Mouse (Mus musculus): ENCODE results near the gene Celf1. TPM values are rescaled to one million over a fixed set of nuclear protein-coding genes. Genes with fewer than 3 reads are reported as not detected.
A peak's percentile ranks its signal among the peaks of the same experiment; 100 is the strongest.

Celf1 gene
- polyA plus RNA-seq, 1 experiment from 2014 or later = 94.7 TPM

DNA sequence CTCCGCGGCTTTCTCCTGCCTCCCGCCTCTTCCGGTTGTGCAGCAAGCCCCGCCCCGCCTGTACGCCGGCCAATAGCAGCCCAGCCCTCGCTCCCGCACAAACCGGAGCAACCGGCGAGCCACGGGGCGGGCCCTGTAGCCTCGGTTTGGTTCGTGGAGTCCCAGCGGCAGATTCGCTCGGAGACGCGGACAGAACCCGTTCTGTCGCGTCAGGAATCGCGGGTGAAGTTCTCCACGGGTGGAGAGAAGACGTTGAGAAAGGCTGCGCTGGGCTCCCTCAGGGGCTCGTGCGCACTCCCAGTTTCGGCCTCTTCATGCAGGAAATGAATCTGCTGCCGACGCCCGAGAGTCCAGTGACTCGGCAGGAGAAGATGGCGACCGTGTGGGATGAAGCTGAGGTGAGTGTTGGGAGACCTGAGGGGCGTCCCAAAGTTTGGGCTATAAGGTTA lies 113.8 kb downstream of the Celf1 start, which contains the start of gene Psmc3:
Psmc3 (plus strand) TSS at position 76 of the 449 bp plus-strand sequence.
- under 1% methylated on average over 40 of the region's 40 CpGs for WGBS
- H3K36me3 ChIP-seq = peaks cover 36% of the 10 kb centered on the region
- peak within 1 kb of the TSS; percentile 77 for H3K9ac ChIP-seq
- H3K4me3 ChIP-seq = peak within 1 kb of the TSS; percentile 87
- peak; percentile 99 for ATAC-seq (ENCODE audit: low FRiP score, low read depth)
- H3K4me1 ChIP-seq (replicated peaks) = peaks cover 15% of the 10 kb centered on the region
- H3K4me2 ChIP-seq = peak within 1 kb of the TSS; percentile 94
- H3K9me3 ChIP-seq = no peaks in the 10 kb centered on the region
- H3K27me3 ChIP-seq = no peaks in the 10 kb centered on the region
- peak within 1 kb of the TSS; percentile 95 for H3K27ac ChIP-seq (replicated peaks)

DNA sequence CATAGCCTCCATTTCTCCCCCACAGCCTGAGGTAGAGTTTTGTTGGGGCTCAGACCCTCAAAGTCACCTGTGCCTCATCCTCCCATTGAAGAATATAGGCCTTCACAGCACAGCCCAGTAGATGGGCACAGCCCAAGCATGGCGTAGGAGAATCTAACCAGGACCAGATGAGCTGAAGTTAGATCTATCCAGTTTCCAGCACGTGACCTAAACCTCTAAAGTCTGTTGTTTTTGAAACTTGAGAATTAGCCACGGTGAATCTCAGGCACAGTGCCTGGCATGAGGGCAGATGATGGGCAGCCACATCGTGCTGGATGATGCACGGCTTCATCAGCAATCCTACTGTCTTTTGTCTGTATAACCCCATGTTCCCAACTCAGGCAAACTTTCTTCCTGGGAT lies 118.3 kb downstream of the Celf1 start:
- Histone ChIP-seq H3K4me2 (no peak overlapping the region), H3K36me3 (peaks cover 67% of the 10 kb centered on the region), H3K4me1 (replicated peaks) (peaks cover 12% of the 10 kb centered on the region), H3K27me3 (no peaks in the 10 kb centered on the region), H3K27ac (replicated peaks) (no peak overlapping the region), H3K4me3 (no peak overlapping the region), H3K9ac (no peak overlapping the region), H3K9me3 (no peaks in the 10 kb centered on the region)
- 96% methylated on average over 5 of the region's 5 CpGs for WGBS
- ATAC-seq (ENCODE audit: low FRiP score, low read depth) = no peak

DNA sequence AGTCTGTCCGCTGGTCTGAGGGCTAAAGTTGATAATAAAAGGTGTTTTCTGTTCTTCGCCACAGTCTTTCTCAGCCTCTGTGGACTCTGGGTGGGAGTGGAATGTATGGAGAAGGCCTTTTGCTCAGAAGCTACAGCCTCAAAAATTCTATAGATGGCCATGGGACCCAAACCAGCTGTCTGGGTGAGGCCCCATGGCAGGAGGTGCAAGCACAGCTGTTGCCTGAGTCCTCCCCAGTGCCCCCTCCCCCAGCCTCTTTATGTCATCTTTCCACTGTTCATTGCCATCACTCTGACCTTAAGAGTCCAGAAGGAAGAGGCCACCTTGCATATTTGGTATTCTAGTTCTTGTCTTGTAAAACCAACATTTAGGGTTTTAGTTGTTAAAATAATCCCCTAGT lies 119.2 kb downstream of the Celf1 start:
- peaks cover 12% of the 10 kb centered on the region for H3K4me1 ChIP-seq (replicated peaks)
- H3K27ac ChIP-seq (replicated peaks) = no peak overlapping the region
- H3K9me3 ChIP-seq = no peaks in the 10 kb centered on the region
- no peak for ATAC-seq (ENCODE audit: low FRiP score, low read depth)
- no peak overlapping the region for H3K9ac ChIP-seq
- no peak overlapping the region for H3K4me2 ChIP-seq
- H3K36me3 ChIP-seq = peaks cover 75% of the 10 kb centered on the region
- H3K4me3 ChIP-seq = no peak overlapping the region
- WGBS = 98% methylated on average over 2 of the region's 2 CpGs
- no peaks in the 10 kb centered on the region for H3K27me3 ChIP-seq

DNA sequence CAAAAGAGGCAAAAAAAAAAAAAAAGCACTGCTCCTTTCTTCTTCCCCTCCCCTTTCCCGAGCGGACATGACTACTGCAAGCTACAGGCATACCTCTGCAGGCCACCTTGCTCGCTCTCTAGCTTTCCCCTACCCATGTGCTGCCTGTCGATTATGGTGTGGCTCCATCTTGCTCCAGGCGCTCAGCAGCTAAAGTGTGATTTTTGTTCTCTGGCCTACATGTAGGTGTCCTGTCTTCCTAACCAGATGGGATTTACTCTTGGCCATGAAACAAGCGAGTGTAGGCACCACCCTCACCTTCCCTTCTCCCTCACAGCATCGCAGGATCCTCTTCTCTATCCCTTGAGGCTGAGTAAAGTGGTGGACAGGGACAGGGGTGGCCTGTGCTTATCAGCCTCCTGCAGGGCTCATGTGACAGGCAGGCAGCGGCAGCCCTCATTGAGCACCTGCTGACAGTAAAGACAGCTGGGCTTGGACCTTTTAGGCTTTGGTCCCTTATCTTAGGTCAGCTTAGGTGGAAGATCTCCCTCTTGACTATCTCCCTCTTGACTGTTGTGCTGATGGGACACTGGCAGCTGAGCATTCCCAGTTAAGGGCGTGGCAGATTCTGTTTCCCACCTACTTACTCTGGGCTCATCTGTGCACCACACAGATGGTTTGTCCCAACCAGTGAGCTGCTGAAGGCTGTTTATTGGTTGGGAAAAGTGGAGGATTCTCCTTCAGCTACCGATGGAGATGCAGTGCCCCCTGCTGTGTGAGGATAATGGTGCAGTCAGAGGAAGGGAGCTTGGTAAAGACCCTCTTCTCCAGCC lies 120.6 kb downstream of the Celf1 start:
- H3K27me3 ChIP-seq = no peaks in the 10 kb centered on the region
- H3K36me3 ChIP-seq = peaks cover 76% of the 10 kb centered on the region
- no peak overlapping the region for H3K4me3 ChIP-seq
- WGBS = 81% methylated on average over 10 of the region's 10 CpGs
- peaks cover 5% of the 10 kb centered on the region for H3K4me1 ChIP-seq (replicated peaks)
- H3K9ac ChIP-seq = no peak overlapping the region
- peak; percentile 12; the same call in 1 of the 2 replicates for ATAC-seq (ENCODE audit: low FRiP score, low read depth)
- H3K4me2 ChIP-seq = no peak overlapping the region
- H3K27ac ChIP-seq (replicated peaks) = no peak overlapping the region
- H3K9me3 ChIP-seq = no peaks in the 10 kb centered on the region

DNA sequence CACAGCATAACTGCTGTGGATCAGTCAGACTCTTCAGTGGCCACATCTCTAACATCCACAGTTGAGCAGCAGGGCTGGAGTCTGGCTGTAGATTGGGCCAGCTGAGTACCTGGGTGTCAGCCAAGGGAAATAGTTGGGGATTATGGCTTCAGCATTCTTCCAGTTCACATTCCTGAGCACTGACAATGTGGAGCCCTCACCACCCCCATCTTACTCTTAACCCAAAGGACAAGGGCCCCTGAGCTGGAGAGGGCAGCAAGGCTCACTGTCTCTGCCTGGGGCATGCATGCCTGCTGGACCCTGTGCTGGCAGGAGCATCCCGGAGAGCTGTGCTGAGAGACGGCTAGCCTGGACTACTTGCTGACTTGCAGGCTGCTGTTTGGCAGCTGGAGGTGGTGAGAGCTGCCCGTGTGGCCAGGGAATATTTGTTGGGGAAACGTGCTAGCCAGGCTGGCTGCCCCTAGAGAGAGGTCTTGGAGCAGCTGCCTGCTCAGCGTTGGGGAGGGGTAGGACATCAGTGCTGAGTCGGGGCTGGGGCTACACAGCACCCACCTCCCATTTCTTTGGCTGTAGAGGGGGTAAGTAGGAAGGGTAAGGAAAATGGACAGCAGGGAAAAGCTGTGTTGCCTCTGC lies 121.8 kb downstream of the Celf1 start:
- Histone ChIP-seq H3K4me2 (no peak overlapping the region), H3K9ac (no peak overlapping the region), H3K4me3 (no peak overlapping the region), H3K36me3 (peaks cover 65% of the 10 kb centered on the region), H3K9me3 (no peaks in the 10 kb centered on the region), H3K27ac (replicated peaks) (no peak overlapping the region), H3K4me1 (replicated peaks) (peaks cover 6% of the 10 kb centered on the region), H3K27me3 (no peaks in the 10 kb centered on the region)
- no peak for ATAC-seq (ENCODE audit: low FRiP score, low read depth)
- 88% methylated on average over 6 of the region's 6 CpGs for WGBS

DNA sequence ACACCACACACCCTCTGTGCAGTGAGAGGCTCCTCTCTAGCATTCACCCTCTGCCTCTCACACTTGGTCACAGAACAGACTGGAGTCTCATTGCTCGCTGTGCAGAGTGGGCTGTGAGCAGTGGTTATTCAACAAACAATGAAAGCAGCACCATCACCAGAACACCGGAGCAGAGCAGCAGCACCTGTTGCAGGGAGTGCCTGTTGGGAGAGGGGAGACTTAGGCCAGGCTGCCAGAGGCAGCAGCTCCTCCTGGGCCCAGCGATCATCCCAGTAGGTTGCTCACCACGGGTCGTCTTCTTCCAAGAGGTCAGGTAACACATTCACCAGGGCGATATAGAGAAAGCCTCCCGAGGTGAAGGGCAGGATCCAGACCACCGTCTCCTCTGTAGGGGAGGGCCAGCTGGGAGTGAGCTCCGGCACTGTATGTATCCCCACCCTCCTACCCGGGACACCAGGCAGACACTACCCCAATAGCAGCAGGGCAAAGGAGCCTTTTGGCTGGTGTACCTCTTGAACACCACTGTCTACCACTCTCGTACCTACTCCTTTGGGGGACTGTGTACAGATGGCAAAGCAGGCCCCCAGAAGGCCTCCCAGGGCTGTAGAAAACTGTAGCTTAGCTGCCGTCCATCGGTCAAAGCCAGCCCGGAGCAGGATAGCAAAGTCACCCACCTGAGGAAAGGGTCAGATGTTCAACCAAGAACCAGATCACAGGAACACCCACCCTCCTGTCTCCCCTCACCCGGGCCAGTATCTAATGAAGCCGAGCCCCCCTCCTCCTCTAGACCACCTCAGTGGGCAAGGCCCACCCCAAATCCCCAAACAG lies 122.8 kb downstream of the Celf1 start:
- H3K9ac ChIP-seq = no peak overlapping the region
- H3K4me2 ChIP-seq = no peak overlapping the region
- no peak overlapping the region for H3K27ac ChIP-seq (replicated peaks)
- peaks cover 6% of the 10 kb centered on the region for H3K4me1 ChIP-seq (replicated peaks)
- H3K27me3 ChIP-seq = no peaks in the 10 kb centered on the region
- H3K36me3 ChIP-seq = peaks cover 55% of the 10 kb centered on the region
- H3K4me3 ChIP-seq = no peak overlapping the region
- no peak for ATAC-seq (ENCODE audit: low FRiP score, low read depth)
- 90% methylated on average over 16 of the region's 16 CpGs for WGBS
- no peaks in the 10 kb centered on the region for H3K9me3 ChIP-seq

DNA sequence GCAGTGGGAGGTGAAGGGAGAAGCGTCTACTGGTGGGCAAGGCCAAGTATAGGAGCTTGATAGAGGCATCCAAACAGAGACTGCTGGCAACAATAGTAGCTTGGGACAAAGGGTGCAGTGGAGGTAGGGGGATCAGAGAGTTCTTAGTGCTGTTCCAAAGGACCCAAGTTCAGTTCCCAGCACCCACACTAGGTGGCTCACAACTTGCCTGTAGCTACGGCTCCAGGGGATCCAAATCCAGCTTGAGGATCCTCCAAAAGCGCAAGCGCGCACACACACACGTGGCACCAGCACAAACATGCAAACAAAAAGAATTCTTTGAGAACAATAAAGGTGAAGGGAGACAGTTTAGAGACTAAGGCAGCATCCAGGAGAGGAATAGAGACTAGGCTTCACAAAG lies 124.0 kb downstream of the Celf1 start:
- 88% methylated on average over 6 of the region's 6 CpGs for WGBS
- H3K36me3 ChIP-seq = peaks cover 46% of the 10 kb centered on the region

DNA sequence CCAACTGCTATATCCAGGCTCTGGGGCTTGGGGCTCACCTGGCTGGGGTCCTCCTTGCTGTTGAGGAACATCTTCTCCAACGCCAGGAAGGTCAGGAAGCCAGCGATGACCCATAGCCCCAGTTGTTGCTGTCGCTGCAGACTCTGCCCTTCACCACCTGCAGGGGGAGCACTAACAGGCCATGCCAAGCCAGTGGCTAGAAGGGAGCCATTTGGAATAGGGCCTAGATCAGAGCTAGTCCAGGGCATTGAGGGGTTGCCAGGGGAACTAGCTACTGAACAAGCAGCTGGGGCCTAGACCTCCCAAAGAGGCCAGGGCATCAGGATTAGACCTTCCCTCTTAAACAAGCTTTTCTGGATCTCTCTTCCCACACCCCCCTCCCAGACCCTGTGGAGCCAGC lies 125.4 kb downstream of the Celf1 start:
- Histone ChIP-seq H3K36me3 (peaks cover 37% of the 10 kb centered on the region), H3K27me3 (no peaks in the 10 kb centered on the region), H3K9ac (no peak overlapping the region), H3K27ac (replicated peaks) (no peak overlapping the region), H3K4me2 (no peak overlapping the region), H3K4me3 (no peak overlapping the region), H3K9me3 (no peaks in the 10 kb centered on the region), H3K4me1 (replicated peaks) (peaks cover 23% of the 10 kb centered on the region)
- WGBS = 47% methylated on average over 3 of the region's 3 CpGs
- no peak for ATAC-seq (ENCODE audit: low FRiP score, low read depth)

More for the DNA sequence above, 124.0 kb downstream of the Celf1 start:
- H3K27ac ChIP-seq (replicated peaks) = no peak overlapping the region
- no peaks in the 10 kb centered on the region for H3K9me3 ChIP-seq
- no peaks in the 10 kb centered on the region for H3K27me3 ChIP-seq
- no peak overlapping the region for H3K4me3 ChIP-seq
- no peak overlapping the region for H3K4me2 ChIP-seq
- H3K9ac ChIP-seq = no peak overlapping the region
- peaks cover 18% of the 10 kb centered on the region for H3K4me1 ChIP-seq (replicated peaks)
- no peak for ATAC-seq (ENCODE audit: low FRiP score, low read depth)

DNA sequence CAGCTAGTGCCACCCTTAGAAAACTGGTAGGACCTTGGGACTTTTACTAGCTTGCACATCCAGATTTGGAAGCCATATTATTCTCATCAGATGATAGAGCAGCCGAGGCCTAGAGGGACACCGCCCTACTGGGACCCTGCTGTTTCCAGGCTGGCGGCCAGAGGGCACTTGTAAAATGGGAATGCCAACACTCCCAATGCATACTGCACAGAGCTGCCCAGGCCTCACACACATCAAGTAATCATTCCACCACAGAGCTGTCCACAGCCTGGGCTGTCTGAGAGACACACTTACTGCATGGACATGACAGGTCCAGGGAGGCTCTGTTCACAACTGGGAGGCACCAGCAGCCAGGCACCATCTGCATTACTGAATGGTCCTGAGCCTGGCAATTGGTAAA lies 126.3 kb downstream of the Celf1 start:
- WGBS = 82% methylated on average over 3 of the region's 3 CpGs

DNA sequence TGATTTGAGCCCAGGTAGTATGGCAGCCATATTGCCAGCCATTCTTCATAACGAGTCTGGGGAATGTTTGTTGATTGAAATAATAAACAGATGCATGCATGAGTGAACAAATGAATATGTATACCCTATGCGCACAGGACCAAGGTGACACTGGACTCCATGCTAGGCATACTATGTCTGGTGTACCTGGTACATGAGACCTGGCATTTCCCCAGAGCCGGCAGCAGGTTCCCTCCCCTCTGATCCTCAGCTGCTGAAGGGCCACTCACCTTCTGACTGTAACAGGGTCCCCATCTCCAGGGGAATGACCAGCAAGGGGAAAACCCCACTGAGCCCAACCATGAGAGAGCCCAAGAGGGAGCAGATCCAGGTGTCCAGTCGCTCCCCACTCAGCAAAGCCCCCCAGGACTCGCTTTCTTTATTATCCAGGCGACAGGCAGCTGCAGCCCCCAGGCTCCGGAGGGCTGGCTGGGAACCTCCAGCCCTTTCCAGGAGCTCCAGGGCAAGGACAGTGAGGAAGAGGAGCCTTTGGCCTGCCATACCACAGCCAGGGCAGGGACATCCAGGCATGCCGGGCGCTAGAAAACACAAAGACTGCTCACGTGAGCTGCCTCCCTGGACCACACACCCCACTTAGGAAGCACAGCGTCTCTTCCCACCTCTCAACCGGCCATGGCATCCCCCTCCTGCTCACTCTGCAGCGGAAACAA lies 128.1 kb downstream of the Celf1 start:
- Histone ChIP-seq H3K27me3 (no peaks in the 10 kb centered on the region), H3K36me3 (peaks cover 18% of the 10 kb centered on the region), H3K4me1 (replicated peaks) (peaks cover 32% of the 10 kb centered on the region), H3K9me3 (no peaks in the 10 kb centered on the region), H3K4me3 (peak overlapping the region; percentile 65), H3K27ac (replicated peaks) (no peak overlapping the region), H3K9ac (peak overlapping the region; percentile 72; the same call in 1 of the 2 replicates), H3K4me2 (peak overlapping the region; percentile 91)
- 54% methylated on average over 13 of the region's 13 CpGs for WGBS
- ATAC-seq (ENCODE audit: low FRiP score, low read depth) = no peak

More for the DNA sequence above, 126.3 kb downstream of the Celf1 start:
- no peak for ATAC-seq (ENCODE audit: low FRiP score, low read depth)
- no peak overlapping the region for H3K4me2 ChIP-seq
- H3K27me3 ChIP-seq = no peaks in the 10 kb centered on the region
- H3K4me1 ChIP-seq (replicated peaks) = peaks cover 32% of the 10 kb centered on the region
- no peaks in the 10 kb centered on the region for H3K9me3 ChIP-seq
- H3K36me3 ChIP-seq = peaks cover 30% of the 10 kb centered on the region
- no peak overlapping the region for H3K4me3 ChIP-seq
- no peak overlapping the region for H3K27ac ChIP-seq (replicated peaks)
- H3K9ac ChIP-seq = no peak overlapping the region

DNA sequence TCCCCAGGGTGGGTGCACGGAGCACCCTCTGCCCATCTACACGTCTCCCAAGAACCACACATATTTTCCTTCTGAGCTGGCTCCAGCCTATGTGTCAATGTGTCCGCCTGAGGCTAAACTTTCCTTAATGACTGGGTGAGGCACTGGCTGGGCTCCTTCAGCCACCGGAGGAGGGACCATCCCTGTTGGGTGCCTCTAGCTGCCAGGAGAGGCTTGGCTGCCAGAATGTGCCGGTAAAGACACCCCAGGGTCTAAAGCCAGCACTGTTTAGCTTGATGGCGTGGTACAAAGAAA lies 128.6 kb downstream of the Celf1 start:
- Histone ChIP-seq H3K9me3 (no peaks in the 10 kb centered on the region), H3K4me3 (peak overlapping the region; percentile 65), H3K27ac (replicated peaks) (no peak overlapping the region), H3K4me2 (peak overlapping the region; percentile 91), H3K9ac (peak overlapping the region; percentile 72; the same call in 1 of the 2 replicates), H3K36me3 (peaks cover 15% of the 10 kb centered on the region), H3K4me1 (replicated peaks) (peaks cover 32% of the 10 kb centered on the region), H3K27me3 (no peaks in the 10 kb centered on the region)
- 43% methylated on average over 6 of the region's 6 CpGs for WGBS
- ATAC-seq (ENCODE audit: low FRiP score, low read depth) = no peak

Measured in hindbrain, embryonic 15.5 days (tissue).